Mouse (Mus musculus) heart, adult 2 months (tissue): ENCODE measurements around the gene Map4k4. TPM values are rescaled to one million over a fixed set of nuclear protein-coding genes. Genes with fewer than 3 reads are reported as not detected.

ENCODE experiments used
- DNase-seq, 2 experiments: peaks; one replicate each; pipeline ENCODE4 v3.0.0; 2021
- H3K27ac ChIP-seq: fragments of 200-600 bp; 2 replicates; pipeline ENCODE4 v1.8.1; 2022
- H3K27me3 ChIP-seq: fragments of 200-500 bp; 2 replicates; pipeline ENCODE4 v1.6.1; 2012; ENCODE audit warnings: mild to moderate bottlenecking, low read length, inconsistent platforms, mixed read lengths; ENCODE audit not compliant: control insufficient read depth, insufficient read depth
- H3K36me3 ChIP-seq: fragments of 200-500 bp; 2 replicates; pipeline ENCODE4 v1.6.1; 2012; ENCODE audit warnings: low read length, inconsistent platforms; ENCODE audit not compliant: control insufficient read depth, insufficient read depth
- H3K4me1 ChIP-seq: fragments of 200-500 bp; 2 replicates; pipeline ENCODE4 v1.6.1; 2011; ENCODE audit warnings: low read length; ENCODE audit not compliant: control insufficient read depth, insufficient read depth
- H3K4me3 ChIP-seq: fragments of 200-600 bp; 2 replicates; pipeline ENCODE4 v1.8.1; 2022
- H3K79me2 ChIP-seq: fragments of 200-500 bp; replicated peaks from 2 replicates; pipeline ENCODE4 v1.6.1; 2012; ENCODE audit warnings: mild to moderate bottlenecking, inconsistent platforms, low read length, moderate library complexity, mixed read lengths; ENCODE audit not compliant: control insufficient read depth, insufficient read depth
- H3K9ac ChIP-seq: fragments of 200-500 bp; 2 replicates; pipeline ENCODE4 v1.6.1; 2012; ENCODE audit warnings: low read depth, mild to moderate bottlenecking, control low read depth, inconsistent platforms, low read length, mixed read lengths
- CTCF ChIP-seq: fragments of 200-600 bp; IDR thresholded peaks from 2 replicates; pipeline ENCODE4 v1.8.1; 2022; ENCODE audit warnings: antibody characterized with exemption, mild to moderate bottlenecking, moderate library complexity
- EP300 ChIP-seq: fragments of 200-500 bp; IDR thresholded peaks from 2 replicates; pipeline ENCODE4 v1.6.1; 2011; ENCODE audit warnings: low read depth, low read length, control low read depth; ENCODE audit not compliant: insufficient read depth
- POLR2A ChIP-seq: fragments of 200-500 bp; IDR thresholded peaks from 2 replicates; pipeline ENCODE4 v1.6.1; 2011; ENCODE audit warnings: mild to moderate bottlenecking, low read depth, low read length, control low read depth; ENCODE audit not compliant: insufficient read depth
- WGBS: fragments of 180-500 bp; shearing (Covaris S2); methylation state at CpG from one replicate; pipeline ENCODE4 v1.1.7; 2018; 5-methylcytosine and 5-hydroxymethylcytosine counted together
- intact Hi-C: fragments of 180-260 bp; cut with DNase I; formaldehyde crosslinking; loops from one replicate; pipeline ENCODE4 v1.15.1; 2025
- polyA plus RNA-seq: library from polyadenylated mRNA; depleted of rRNA; stranded (reverse); fragments of >200 nt; gene quantifications from 2 replicates; pipeline ENCODE4 v1.2.3, GENCODE M21; 2012
- total RNA-seq, 2 experiments: library from RNA; stranded (reverse); gene quantifications; 2 replicates each; pipeline ENCODE4 v1.2.3; 2021

Gene Map4k4
- total and polyA plus RNA-seq, 3 experiments: 85.2 to 134 (median 129) TPM

DNA sequence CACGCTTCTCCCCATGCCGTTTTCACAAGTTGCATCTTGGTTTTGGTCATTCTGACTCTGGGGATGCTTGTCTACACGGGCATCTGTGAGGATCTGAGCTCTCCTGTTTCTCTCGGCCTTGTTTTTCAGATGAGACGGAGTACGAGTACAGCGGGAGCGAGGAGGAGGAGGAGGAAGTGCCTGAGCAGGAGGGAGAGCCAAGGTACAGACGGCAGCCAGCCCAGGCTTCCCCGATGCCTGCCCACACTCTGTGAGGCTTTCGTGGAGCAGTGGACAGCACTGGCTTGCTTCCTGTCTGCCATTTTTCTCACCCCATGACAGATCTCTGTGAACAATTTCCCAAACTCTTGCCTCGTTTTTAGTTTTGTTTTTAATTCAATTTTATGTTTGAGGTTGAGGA is 88.1 kb downstream of the Map4k4 start:
- intact Hi-C loops: loop anchor here (5.0 kb wide), 1 partner anchor 377 kb away; no protein-coding TSS in a partner anchor
- Histone ChIP-seq H3K27ac (no peak overlapping the region), H3K79me2 (peaks cover 3% of the 10 kb centered on the region; the same call in 1 of the 2 replicates), H3K4me1 (no peaks in the 10 kb centered on the region), H3K9ac (no peak overlapping the region), H3K27me3 (no peaks in the 10 kb centered on the region), H3K36me3 (no peaks in the 10 kb centered on the region; the same call in 1 of the 2 replicates), H3K4me3 (no peak overlapping the region)
- TF ChIP-seq POLR2A (no peak), CTCF (no peak), EP300 (no peak)
- WGBS: 56% methylated on average over 12 of the region's 12 CpGs
- DNase-seq: no peak

DNA sequence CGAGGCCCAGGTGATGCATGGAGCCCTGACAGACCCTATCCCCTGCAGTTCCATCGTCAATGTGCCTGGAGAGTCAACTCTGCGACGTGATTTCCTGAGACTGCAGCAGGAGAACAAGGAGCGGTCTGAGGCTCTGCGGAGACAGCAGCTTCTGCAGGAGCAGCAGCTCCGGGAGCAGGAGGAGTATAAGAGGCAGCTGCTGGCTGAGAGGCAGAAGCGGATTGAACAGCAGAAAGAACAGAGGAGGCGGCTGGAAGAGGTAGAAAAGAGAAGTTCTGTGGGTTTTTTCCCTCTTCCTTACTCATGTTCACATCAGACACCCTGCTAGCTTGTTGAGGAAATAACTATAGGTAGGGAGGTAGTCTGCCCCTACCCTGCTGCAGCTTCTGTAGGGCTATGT is 89.3 kb downstream of the Map4k4 start:
- H3K4me3 ChIP-seq: no peak overlapping the region
- H3K27me3 ChIP-seq: no peaks in the 10 kb centered on the region
- H3K79me2 ChIP-seq: peaks cover 3% of the 10 kb centered on the region; the same call in 1 of the 2 replicates
- WGBS: 87% methylated on average over 9 of the region's 9 CpGs
- TF ChIP-seq EP300 (no peak), CTCF (no peak), POLR2A (no peak)
- no peak overlapping the region for H3K9ac ChIP-seq
- intact Hi-C loops: no loop called here
- no peak overlapping the region for H3K27ac ChIP-seq
- H3K36me3 ChIP-seq: no peaks in the 10 kb centered on the region
- no peaks in the 10 kb centered on the region; the same call in 1 of the 2 replicates for H3K4me1 ChIP-seq
- DNase-seq: no peak

DNA sequence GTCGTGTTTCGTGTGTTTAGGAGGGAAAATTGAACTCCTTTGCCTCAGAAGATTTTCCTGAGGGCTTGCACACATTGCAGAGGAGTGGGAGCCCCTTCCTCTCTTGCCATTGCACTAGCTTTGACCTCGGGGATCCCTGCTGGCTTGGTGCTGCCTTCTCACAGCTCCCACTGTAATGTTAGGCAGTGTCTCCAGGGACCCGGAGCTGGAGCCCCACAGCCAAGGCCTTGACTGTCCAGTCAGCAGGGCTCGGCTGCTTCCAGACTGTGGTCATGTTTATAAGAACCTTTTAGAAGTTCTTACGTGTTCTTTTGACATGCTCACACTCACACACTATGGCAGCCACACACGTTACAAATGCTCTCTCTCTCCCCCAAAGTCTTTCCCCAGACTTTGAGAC is 93.2 kb downstream of the Map4k4 start:
- intact Hi-C loops: no loop called here
- Histone ChIP-seq H3K9ac (no peak overlapping the region), H3K27ac (no peak overlapping the region), H3K36me3 (no peaks in the 10 kb centered on the region), H3K4me1 (no peaks in the 10 kb centered on the region; the same call in 1 of the 2 replicates), H3K27me3 (no peaks in the 10 kb centered on the region), H3K79me2 (peaks cover 1% of the 10 kb centered on the region; the same call in 1 of the 2 replicates), H3K4me3 (no peak overlapping the region)
- 70% methylated on average over 7 of the region's 7 CpGs for WGBS
- TF ChIP-seq EP300 (no peak), CTCF (no peak), POLR2A (no peak)
- DNase-seq: no peak

DNA sequence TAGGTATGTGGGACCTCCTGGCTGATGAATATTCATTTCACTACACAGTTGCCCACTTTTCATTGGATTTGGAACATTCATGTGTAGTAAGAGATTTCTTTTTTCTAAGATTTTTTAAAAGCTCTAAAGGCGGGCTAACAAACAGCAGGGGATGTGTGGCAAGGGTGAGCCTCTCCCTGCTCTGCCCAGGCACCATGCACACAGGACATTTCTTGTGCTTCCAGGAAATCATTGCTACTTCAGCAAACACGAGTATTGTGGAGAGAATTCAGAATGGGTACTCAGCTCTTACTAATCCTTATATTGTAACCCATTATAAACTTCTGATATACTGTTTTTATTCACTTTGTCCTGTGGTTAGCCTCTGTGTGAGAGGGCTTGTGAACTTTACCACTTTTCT is 94.9 kb downstream of the Map4k4 start:
- DNase-seq: no peak
- Histone ChIP-seq H3K27ac (no peak overlapping the region), H3K4me1 (no peaks in the 10 kb centered on the region; the same call in 1 of the 2 replicates), H3K36me3 (no peaks in the 10 kb centered on the region), H3K79me2 (peaks cover 1% of the 10 kb centered on the region; the same call in 1 of the 2 replicates), H3K4me3 (no peak overlapping the region), H3K27me3 (no peaks in the 10 kb centered on the region), H3K9ac (no peak overlapping the region)
- 90% methylated on average over 2 of the region's 2 CpGs for WGBS
- intact Hi-C loops: no loop called here
- TF ChIP-seq EP300 (no peak), POLR2A (no peak), CTCF (no peak)

DNA sequence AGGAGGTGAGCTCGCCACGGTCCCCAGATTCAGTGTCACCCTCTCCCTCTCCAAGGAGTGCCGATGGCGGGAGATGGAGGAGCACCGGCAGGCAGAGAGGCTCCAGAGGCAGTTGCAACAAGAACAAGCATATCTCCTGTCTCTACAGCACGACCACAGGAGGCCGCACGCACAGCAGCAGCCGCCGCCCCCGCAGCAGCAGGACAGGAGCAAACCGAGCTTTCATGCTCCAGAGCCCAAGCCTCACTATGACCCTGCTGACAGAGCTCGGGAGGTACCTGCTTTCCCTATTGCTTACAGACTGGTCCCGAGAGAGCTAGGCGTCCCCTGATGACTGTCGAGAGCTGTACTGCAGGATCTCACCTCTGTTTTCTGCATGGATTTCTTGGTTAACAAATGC is 99.8 kb downstream of the Map4k4 start:
- no peak for DNase-seq
- H3K4me1 ChIP-seq: no peaks in the 10 kb centered on the region
- no peaks in the 10 kb centered on the region for H3K27me3 ChIP-seq
- no peaks in the 10 kb centered on the region for H3K79me2 ChIP-seq
- H3K27ac ChIP-seq: no peak overlapping the region
- H3K36me3 ChIP-seq: no peaks in the 10 kb centered on the region
- WGBS: 72% methylated on average over 16 of the region's 16 CpGs
- TF ChIP-seq EP300: no peak
- TF ChIP-seq CTCF: no peak
- no peak for TF ChIP-seq POLR2A
- intact Hi-C loops: no loop called here
- H3K9ac ChIP-seq: no peak overlapping the region
- no peak overlapping the region for H3K4me3 ChIP-seq

DNA sequence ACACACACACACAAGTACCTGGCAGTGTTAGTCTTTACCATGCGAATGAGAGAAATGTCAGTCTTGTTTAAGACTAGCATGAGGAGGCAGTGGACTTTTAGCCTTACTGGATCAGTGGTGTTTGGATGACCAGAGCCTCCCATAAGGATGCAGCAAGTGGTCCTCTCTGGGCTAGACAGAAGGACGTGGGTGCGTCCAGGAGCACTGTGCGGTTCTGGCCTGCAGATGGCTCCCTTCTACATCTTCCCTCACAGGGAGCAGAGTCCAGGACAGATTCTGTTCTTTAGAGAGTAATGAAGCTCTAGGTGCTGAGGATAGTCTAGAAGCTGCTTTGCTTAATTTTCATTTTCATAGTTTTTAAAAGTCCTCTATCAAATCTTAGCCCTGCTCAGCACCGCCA is 100.2 kb downstream of the Map4k4 start:
- intact Hi-C loops: loop anchor here (1.0 kb wide), 1 partner anchor 377 kb away; no protein-coding TSS in a partner anchor
- Histone ChIP-seq H3K27ac (no peak overlapping the region), H3K4me3 (no peak overlapping the region), H3K79me2 (no peaks in the 10 kb centered on the region), H3K4me1 (no peaks in the 10 kb centered on the region), H3K36me3 (no peaks in the 10 kb centered on the region), H3K27me3 (no peaks in the 10 kb centered on the region), H3K9ac (no peak overlapping the region)
- TF ChIP-seq EP300 (no peak), CTCF (peak; percentile 75)
- WGBS: 54% methylated on average over 5 of the region's 5 CpGs
- peak in 1 of 2 experiments; percentile 61 for DNase-seq
